Mouse (Mus musculus): Measurements from ENCODE around the gene Pard3.
A peak's percentile ranks its signal among the peaks of the same experiment; 100 is the strongest.

Gene Pard3

DNA sequence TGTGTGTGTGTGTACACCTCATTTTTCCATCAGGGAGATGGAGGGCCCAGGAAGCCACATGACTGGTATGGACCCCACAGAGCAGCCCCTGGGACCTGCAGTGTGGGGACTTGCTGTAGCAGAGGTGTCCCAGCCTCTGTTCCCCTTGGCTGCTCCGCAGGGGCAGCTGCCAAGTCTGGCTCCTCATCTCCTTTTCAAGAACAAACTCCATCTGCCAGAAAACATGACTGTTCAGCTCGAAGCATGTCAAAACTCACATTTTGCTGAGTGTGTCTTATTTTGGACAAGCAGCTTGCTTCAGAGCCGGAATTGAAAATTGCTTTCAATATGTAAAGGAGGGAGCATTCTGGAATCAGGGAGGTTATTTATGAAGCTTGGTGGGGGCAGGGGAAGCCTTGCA is 471.1 kb downstream of the Pard3 start:
- no peak for DNase-seq (ENCODE audit: inconsistent age in 2 of 2, low spot score in 1 of 2)

DNA sequence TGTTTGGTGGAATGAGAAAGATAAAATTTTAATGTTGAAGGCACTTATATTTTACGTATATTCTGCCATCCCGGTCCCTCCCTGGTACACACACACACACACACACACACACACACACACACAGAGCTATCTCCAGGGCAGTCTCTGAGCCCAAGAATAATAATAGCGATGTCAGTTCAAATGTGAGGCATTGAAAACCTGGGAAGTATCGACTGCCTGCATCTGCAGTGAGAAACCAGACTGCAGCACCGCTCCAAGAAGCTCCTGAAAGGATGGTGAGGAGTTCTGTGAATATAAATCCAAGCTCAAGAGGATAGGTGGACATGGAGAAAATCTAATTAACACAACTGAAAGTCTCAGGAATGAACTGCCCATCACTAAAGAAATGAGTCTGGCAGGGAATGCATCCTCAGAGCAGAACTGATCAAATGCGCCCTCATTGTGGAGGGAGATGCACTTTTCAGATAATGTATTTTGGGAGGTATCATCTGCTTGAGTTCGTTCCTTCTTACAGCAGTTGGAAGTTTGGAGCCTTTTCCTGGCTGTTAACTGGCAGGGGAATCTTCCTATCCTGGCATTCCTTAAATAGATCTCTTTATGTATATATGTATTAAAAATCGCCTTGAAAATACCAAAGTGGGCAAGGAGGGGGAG is 471.6 kb downstream of the Pard3 start:
- DNase-seq (ENCODE audit: inconsistent age in 2 of 2, low spot score in 1 of 2) = no peak

DNA sequence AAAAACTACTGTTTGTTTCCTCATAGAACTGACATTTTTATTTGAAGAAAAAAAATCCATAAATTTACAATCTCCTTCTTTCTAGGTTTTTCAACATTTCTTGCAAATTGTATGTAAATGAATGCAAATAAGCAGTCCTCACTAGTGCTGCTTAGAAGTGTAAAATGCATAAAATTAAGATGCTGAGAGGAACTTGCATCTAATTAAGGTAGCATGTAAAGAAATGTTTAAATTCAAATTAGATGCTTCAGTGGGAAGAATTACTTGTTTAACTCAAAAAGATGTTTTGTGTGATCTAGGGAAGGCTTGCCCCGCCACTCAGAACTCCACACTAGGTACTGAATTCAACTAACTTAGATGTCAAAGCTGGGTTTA is 472.1 kb downstream of the Pard3 start:
- no peak for DNase-seq (ENCODE audit: inconsistent age in 2 of 2, low spot score in 1 of 2)

DNA sequence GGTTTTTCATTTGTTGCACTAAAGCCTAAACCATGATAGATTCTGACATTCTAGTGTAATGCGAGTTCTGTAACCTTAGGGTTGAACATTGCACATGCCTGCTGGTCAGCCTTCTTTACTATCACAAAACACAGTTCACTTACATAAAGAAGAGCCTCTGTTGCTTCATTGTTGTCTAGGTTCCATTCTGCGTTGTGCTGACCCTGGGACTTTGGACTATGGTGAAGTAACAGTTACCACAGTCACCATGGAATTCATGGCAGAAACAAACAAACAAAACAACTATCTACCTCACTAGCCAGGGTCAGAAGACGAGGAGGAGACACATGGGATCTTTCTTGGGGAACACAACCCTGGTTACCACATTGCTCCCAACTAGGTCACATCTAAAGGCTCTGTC is 476.1 kb downstream of the Pard3 start:
- DNase-seq (ENCODE audit: inconsistent age in 2 of 2, low spot score in 1 of 2) = no peak

DNA sequence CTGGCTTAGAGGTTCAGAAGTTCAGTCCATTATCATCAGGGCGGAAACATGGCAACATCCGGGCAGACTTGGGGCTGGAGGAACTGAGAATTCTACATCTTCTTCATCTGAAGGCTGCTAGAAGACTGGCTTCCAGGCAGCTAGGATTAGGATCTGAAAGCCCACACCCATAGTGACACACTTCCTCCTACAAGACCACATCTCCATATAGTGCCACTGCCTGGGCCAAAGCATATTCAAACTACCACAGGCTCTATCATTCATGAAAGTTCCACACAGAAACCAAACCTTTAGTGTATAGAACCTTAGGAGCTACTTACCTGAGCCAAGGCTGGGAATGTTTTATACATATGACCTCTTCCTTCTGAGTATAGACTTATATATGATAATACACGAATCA is 476.6 kb downstream of the Pard3 start:
- no peak for DNase-seq (ENCODE audit: inconsistent age in 2 of 2, low spot score in 1 of 2)

DNA sequence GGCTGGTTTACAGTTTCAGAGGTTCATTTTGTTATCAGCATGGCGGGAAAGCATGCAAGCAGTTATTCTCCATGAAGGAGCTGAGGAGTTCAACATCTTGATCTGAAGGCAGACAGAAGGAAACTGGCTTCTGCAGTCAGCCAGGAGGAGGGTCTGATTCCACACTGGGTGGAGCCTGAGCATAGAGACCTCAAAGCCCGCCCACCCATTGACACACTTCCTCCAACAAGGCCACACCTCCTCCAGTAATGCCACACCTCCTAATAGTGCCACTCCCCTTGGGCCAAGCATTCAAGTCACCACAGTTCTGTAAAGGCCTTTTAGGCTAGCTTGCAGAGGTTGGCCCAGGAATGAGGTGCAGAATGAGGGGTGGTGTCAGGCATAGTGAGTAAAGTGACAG is 478.5 kb downstream of the Pard3 start:
- no peak for DNase-seq (ENCODE audit: inconsistent age in 2 of 2, low spot score in 1 of 2)

DNA sequence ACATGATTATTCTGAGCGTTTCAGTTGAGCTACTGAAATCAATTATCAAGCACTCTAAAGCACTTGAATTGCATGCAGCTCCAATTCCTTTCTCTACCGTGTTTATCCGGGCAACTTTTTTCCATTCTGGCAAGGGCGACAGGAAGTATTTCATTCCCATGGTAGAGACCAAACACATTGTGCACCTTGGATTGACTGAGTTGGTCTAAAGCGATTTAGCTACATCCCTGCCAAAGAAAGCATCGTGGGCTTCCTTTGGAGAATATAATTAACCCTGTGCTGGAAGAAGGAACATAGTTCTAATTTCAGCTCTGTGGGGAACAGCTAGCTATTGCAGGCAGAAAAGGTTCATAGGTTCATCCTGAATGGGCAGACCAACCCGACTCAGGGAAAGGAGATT is 480.0 kb downstream of the Pard3 start:
- DNase-seq (ENCODE audit: inconsistent age in 2 of 2, low spot score in 1 of 2) = no peak

DNA sequence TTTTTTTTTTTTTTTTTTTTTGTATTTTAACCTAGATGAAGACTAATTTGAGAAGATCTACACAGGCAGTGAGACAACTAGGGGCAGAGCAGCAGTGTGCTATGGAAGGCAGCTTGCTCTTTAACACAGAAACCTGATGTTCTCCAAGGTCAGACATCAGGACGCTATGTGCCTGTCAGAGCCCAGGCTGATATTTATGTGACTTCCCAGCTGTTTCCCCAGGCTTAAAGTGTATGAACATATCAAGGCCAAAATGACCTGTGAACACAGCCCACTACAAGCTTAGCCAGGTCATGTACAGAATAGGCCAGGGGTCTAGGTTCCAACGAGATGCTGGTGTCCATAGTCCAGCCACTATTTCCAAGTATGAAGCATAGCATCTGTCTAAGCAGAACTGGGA is 482.5 kb downstream of the Pard3 start:
- peak; percentile 24 to 43 for DNase-seq (ENCODE audit: inconsistent age in 2 of 2, low spot score in 1 of 2)

DNA sequence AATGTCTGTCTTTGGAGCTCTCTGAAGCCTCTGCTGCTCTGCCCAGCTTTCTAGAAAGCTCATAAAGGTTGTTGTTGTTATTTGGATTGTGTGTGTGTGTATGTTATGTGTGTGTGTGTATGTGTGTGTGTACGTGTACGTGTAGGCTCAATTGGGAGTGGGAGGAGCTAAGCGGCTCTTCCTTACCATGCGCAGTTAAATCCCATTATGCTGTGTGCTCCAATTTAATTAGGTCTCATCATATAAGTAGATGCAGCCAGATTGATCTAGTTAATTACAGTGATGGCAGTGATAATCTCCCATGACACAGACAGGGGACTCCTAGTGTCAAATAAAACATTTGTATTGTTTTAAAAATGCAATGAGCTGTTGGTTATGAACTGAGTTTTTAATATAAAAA is 487.2 kb downstream of the Pard3 start:
- no peak for DNase-seq (ENCODE audit: inconsistent age in 2 of 2, low spot score in 1 of 2)

DNA sequence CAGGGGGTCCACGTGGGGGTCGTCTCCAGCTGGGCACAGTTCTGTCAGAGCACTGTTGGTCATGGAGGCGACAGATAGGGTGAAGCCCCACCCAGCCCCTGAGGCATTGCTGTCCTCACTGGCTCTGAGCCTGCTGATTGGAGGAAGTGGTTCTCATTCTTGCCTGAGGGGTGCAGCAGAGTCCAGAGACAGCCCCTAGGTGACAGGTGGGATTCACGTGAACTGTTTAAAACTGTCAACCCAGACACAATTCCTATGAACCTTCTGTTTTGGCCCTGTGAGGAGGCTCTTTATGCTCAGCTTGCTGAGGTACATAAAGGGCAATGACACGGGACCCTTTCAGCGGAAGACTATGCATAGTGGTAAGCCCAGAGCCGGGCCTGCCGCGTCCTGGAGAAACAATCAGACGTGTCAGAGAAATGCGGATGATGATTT is 488.5 kb downstream of the Pard3 start:
- DNase-seq (ENCODE audit: inconsistent age in 2 of 2, low spot score in 1 of 2) = peak in 1 of 2 experiments; percentile 28

DNA sequence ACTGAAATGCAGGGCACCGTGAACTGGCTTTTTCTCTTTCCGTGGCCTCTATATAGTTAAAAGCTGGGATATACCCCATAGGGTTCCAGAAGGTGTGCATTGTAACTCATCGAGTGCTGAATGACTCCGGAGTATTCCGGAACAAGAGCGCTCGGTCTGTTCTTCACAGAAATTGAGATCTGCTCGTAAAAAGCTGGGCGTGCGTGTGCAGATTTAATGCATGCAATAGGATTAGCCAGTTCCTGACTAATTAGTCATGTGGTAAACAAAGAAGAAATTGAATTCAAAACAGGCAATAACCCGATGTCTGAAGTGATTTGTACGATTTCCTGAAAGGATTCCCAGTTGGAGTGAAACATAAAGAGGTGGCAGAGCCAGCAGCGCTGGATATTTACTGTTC is 489.1 kb downstream of the Pard3 start:
- DNase-seq (ENCODE audit: inconsistent age in 2 of 2, low spot score in 1 of 2) = no peak

DNA sequence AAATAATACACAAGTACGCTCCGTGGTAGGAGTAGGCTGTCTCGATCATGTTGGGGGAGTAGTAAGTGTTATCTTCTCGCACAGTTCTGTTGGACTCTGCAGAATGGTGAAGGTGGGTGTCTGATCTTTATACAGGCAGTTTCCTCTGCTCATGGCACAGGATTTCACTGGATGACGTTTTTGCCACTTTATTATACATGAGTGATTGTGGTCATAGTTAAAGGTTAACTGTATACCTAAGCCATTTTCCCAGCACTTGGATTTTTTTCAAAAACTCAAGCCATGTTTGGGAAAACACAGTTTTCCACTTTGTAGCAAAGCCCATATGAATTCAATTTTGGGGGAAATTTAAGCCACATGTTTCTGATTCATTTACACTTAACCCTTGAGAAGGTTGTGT is 489.9 kb downstream of the Pard3 start:
- DNase-seq (ENCODE audit: inconsistent age in 2 of 2, low spot score in 1 of 2) = no peak

DNA sequence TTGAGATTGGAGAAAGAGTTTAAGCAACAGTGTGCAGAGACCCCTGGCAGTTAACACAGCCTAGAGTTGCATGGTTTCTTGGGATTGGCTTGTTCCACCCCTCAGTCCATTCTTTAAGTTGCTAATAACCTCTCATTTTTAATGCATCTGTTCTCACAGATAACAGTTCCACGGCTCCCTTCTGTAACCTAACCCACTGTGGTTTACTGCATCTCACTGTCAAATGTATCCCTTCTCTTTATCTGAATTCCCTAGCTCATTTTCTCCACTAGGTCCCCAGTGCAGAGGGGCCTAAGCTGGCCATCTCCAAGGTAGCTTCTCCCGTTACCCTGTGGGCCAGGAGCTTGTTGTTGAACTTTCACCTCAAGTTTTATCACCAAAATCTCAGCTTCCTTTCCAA is 492.1 kb downstream of the Pard3 start:
- no peak for DNase-seq (ENCODE audit: inconsistent age in 2 of 2, low spot score in 1 of 2)

DNA sequence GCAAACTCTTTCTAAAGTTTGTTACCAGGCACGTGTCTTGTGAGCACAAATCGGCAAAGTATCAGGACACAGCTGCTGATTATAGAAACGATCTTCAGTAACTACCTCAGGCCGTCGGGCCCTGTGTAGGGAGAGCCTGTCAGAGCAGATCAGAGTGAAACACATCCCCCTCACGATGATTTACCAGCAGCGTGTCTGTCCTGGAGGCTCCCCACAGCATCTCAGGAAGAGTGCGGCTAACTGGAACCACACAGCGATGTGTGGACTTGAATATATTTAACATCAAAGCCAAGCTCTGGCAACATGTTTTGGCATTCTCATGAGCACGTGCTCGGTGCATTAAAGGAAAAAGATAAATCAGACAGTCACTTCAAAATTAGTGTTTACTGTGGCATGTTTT is 493.3 kb downstream of the Pard3 start:
- DNase-seq (ENCODE audit: inconsistent age in 2 of 2, low spot score in 1 of 2) = no peak

DNA sequence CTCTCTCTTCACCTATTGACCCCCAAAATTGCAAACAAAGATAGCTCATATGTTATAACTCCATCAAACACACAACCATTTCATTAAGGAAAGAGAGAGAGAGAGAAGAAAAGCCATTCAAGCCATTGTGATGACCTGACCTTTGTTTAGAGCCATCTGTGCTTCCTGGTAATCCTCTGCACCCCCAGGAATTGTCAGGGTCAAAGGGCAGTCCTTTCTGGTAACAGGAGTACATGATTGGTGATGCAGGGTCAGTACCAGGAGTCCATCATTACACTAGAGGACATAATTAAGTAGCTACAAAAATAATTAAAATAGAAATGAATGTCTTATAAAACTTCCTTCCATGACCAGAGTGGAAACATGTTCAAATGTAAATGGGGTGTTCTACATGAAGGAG is 493.9 kb downstream of the Pard3 start:
- no peak for DNase-seq (ENCODE audit: inconsistent age in 2 of 2, low spot score in 1 of 2)

DNA sequence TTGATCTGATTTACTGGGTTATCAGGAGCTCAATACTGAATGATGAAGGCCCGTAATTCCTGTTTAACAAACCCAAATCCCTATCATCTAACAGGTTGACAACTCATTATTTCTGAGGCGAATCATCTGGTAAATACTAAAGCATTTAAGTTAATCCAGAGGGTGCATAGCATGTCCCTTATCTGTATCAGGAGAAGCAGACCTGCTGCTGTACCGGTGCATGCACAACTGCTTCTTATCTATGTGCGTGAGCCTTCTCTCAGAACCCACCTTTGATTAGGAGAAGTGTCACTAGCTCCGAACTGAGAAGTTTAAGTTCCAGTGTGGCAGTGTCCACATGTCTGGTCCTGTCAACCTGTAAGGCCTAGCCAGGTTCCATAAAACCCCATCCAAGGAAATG is 499.9 kb downstream of the Pard3 start:
- no peak for DNase-seq (ENCODE audit: inconsistent age in 2 of 2, low spot score in 1 of 2)

DNA sequence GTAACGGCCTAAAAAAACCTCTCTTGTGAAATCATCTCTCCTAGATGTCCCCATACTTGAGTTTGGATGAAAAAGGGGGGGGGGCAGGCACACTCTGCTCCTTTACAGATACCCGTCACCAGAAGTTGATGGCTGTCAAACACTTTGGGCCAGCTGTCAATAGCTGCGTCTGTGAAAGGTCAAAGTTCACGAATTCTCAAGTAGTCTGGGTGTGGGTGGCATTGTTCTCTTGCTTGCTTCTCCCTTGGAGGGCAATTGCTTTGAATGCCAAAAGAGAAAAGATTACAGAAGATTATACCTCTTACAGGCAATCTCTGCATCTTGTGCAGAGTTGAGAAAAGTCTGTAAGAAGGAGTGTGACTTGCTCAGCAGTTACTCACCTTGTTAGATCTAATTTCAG is 500.7 kb downstream of the Pard3 start:
- no peak for DNase-seq (ENCODE audit: inconsistent age in 2 of 2, low spot score in 1 of 2)

DNA sequence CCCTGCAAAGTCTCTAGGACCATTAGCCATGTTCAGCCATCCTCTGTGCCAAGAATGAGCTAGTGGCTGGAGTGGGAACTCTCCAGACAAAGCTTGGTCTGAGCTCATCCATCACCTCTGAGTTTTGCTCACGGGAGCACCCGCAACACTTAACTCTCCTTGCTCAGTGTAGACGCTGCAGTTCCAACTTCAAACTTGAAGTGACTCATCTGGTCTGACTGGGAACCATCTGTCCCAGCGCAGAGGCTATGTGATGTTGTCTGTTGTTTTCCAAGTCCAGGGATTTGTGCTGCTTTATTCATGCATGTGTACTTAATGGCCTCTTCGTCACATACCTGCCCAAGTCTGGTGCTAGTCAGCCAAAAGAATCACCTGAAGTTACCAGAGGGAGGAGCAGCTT is 505.5 kb downstream of the Pard3 start:
- no peak for DNase-seq (ENCODE audit: inconsistent age in 2 of 2, low spot score in 1 of 2)

DNA sequence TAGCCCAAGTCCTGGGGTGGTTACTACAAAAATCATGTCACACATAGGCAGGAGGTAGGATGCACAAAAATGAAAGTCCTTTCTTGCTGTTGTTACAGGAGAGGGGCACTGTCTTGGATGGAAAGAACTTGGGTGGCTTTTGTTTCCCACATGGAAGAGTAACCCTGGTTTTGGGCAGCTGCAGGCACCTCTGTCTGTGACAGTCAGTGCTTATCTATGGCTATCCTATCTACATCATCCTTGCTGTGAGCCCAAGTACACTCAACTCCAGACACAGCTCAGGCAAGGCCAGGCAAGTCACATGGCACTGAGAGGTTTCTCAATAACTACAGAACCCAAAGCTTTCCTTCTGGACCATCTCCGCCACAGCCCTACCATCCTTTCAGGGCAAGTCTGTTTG is 506.8 kb downstream of the Pard3 start:
- no peak for DNase-seq (ENCODE audit: inconsistent age in 2 of 2, low spot score in 1 of 2)

DNA sequence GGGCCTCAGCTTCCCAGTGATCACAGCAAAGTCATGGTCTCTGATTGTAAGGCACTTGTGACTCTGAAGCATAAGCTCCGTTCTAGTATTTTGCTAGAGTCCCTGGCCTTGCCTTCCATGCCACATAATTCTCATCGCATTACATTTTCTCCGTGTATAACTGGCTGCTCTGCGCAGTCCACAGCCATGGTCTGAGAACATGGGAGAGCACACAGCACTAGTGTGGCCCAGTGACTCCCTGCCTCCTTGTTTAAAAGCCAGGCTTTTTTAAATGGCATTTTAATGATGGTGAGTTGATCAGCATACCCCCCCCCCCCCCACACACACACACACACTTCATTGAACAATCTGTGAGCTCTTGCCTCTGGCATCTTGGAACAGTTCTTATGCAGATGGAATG is 508.8 kb downstream of the Pard3 start:
- no peak for DNase-seq (ENCODE audit: inconsistent age in 2 of 2, low spot score in 1 of 2)

DNA sequence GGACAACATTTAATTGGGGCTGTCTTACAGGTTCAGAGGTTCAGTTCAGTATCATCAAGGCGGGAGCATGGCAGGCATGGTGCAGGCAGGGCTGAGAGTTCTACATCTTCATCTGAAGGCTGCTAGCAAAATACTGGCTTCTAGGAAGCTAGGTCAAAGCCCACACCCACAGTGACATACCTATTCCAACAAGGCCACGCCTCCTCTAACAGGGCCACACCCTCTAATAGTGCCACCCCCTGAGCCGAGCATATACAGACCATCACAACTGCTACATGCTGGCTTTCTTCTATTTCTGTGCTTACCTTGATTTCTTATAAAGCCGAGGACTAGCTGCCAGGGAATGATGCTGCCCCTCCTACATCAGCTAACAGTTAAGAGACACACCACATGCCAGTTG is 513.0 kb downstream of the Pard3 start:
- no peak for DNase-seq (ENCODE audit: inconsistent age in 2 of 2, low spot score in 1 of 2)

DNA sequence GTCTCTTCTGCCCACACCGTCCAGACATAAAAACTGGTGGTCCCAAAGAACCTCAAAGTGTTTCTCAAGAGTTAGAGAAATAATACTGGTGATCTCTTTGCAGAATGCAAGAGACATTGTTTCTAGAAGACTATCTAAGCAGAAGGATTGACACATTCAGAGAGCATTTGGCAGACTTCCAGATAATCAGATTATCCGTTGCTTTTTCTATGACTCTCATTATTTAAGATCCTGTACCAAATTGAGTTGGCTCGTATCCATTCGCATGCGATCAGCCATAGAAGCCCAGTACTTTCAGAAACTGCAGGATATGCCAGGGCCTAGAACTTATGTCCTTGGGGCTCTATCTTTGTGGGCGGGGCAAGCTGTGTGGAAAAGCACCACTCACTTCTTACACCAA is 514.0 kb downstream of the Pard3 start:
- DNase-seq (ENCODE audit: inconsistent age in 2 of 2, low spot score in 1 of 2) = no peak

DNA sequence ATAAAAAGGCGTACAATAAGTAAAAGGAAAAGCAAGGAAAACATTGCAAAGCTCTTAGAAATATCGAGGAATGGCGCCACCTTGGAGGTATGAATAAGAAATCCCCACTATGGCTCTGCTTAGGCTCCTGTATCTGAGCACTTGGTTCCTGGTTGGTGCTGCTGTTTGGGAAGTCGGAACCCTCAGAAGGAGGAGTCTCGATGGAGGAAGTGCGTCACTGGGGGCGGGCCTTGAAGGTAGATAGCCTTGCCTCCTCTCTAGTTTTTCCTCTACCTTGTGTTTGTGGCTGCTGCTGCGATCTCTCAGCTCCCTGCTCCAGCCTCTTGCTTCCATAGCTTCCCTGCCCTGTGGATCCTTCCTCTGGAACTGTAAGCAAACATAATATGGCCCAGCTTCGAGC is 515.7 kb downstream of the Pard3 start:
- no peak for DNase-seq (ENCODE audit: inconsistent age in 2 of 2, low spot score in 1 of 2)

DNA sequence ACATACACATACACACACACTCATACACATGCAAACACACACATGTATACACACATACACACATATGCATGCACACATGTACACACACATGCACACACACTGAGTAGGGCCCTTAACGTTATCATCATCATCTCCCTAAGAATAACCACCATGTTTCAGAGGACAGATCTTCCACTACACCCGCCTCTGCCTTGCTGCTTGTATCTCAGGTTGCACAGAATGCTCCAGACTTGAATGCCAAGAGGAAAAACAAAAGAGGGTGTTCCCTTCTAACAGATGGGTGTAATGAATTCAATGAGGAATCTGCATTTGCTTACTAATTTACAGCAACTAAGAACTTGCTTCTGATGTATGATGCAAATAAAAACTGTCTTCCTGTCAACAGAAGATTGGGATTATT is 519.7 kb downstream of the Pard3 start:
- DNase-seq (ENCODE audit: inconsistent age in 2 of 2, low spot score in 1 of 2) = no peak

Measured in adrenal gland, adult (tissue).